Mouse (Mus musculus) stomach, embryonic 16.5 days (tissue): Measurements from ENCODE around the gene Ripor3. TPM values are rescaled to one million over a fixed set of nuclear protein-coding genes. Genes with fewer than 3 reads are reported as not detected.

ENCODE experiments used
- ATAC-seq: fragments of 200-750 bp; cut with Nextera tagmentation; 2 replicates; pipeline ENCODE4 v1.8.0; 2017; ENCODE audit warnings: moderate number of reproducible peaks, moderate TSS enrichment; ENCODE audit not compliant: insufficient read depth, low FRiP score
- H3K27ac ChIP-seq: fragments of 300-500 bp; sonication (generic); 2 replicates; pipeline ENCODE4 v1.5.1; 2014; ENCODE audit warnings: low read length
- H3K27me3 ChIP-seq: fragments of 300-500 bp; sonication (generic); 2 replicates; pipeline ENCODE4 v1.6.1; 2014; ENCODE audit warnings: low read length, control low read depth, mixed read lengths; ENCODE audit not compliant: control insufficient read depth, insufficient read depth
- H3K36me3 ChIP-seq: fragments of 300-500 bp; sonication (generic); 2 replicates; pipeline ENCODE4 v1.6.1; 2014; ENCODE audit warnings: low read length; ENCODE audit not compliant: control insufficient read depth, insufficient read depth
- H3K4me1 ChIP-seq: fragments of 300-500 bp; sonication (generic); 2 replicates; pipeline ENCODE4 v1.6.1; 2014; ENCODE audit warnings: low read length, control low read depth, mixed read lengths; ENCODE audit not compliant: control insufficient read depth, insufficient read depth
- H3K4me2 ChIP-seq: fragments of 300-500 bp; sonication (generic); 2 replicates; pipeline ENCODE4 v1.6.1; 2014; ENCODE audit warnings: low read depth, low read length, mixed read lengths
- H3K4me3 ChIP-seq: fragments of 300-500 bp; sonication (generic); replicated peaks from 2 replicates; pipeline ENCODE4 v1.5.1; 2014; ENCODE audit warnings: mild to moderate bottlenecking, low read length
- H3K9ac ChIP-seq: fragments of 300-500 bp; sonication (generic); 2 replicates; pipeline ENCODE4 v1.6.1; 2014; ENCODE audit warnings: low read length
- H3K9me3 ChIP-seq: fragments of 300-500 bp; sonication (generic); replicated peaks from 2 replicates; pipeline ENCODE4 v1.6.1; 2016; ENCODE audit warnings: low read length, control low read depth; ENCODE audit not compliant: control insufficient read depth
- WGBS: fragments of 180-500 bp; shearing (Covaris S2); extraction: QIAGEN DNeasy Blood & Tissue Kit; methylation state at CpG from one replicate; pipeline ENCODE4 v1.1.7; 2014; 5-methylcytosine and 5-hydroxymethylcytosine counted together
- polyA plus RNA-seq: library from polyadenylated mRNA; unstranded; fragments of >200 nt; fragmentation: Nextera tagmentation; extraction: Ambion mirVana; gene quantifications from 2 replicates; pipeline ENCODE4 v1.2.1, GENCODE M21; 2015

The Ripor3 gene
- polyA plus RNA-seq, 1 experiment from 2014 or later: 3.5 TPM

DNA sequence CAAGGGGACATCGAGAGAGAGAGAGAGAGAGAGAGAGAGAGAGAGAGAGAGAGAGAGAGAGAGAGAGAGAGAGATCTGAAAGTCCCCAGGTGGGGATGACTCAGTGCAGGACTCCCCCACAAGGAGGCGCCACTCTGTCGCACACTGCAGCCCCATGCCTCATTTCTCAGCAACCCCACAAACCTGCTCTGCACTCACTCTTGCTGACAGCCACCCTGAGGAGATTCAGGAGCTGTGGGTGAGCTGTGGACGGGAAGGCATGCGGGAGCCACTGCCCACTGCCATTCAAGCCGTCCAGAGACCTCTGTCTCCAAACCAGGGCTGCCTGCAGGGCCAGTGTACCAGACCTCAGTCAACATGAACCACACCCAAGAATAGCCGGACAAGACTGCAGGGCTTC is 23.7 kb downstream of the Ripor3 start:
- no peaks in the 10 kb centered on the region for H3K9me3 ChIP-seq
- H3K4me2 ChIP-seq: 0 out of 2 replicates have a peak overlapping the region, but pooled peaks have one; percentile 13
- ATAC-seq: no peak; the same call in 1 of the 2 replicates
- H3K9ac ChIP-seq: peak overlapping the region; percentile 52; the same call in 1 of the 2 replicates
- H3K27me3 ChIP-seq: no peaks in the 10 kb centered on the region
- peaks cover 35% of the 10 kb centered on the region for H3K4me1 ChIP-seq
- no peaks in the 10 kb centered on the region for H3K36me3 ChIP-seq
- H3K4me3 ChIP-seq: no peak overlapping the region
- 24% methylated on average over 7 of the region's 7 CpGs for WGBS
- H3K27ac ChIP-seq: no peak overlapping the region

DNA sequence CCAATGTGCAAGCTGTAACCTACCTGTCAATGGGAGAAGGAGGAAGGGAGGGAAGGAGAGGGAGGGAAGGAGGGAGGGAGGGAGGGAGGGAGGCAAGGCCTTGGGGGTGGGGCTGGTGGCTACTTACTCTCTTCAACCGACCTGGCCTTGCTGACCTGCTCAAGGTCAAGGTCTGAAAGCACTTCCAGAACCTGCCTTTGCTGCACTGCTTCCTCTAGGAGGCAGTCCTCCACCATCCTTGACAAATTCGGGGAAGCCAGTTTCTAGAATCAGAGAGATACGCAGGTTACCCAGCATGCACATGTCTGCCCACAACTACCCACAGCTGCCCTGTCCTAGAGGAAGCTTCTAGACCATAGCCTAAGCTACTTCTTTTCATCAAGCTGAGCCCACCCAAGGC is 25.5 kb downstream of the Ripor3 start:
- H3K4me3 ChIP-seq: no peak overlapping the region
- H3K27ac ChIP-seq: no peak overlapping the region
- WGBS: 44% methylated on average over 3 of the region's 3 CpGs
- no peak for ATAC-seq
- H3K36me3 ChIP-seq: no peaks in the 10 kb centered on the region
- H3K4me1 ChIP-seq: peaks cover 32% of the 10 kb centered on the region
- H3K27me3 ChIP-seq: no peaks in the 10 kb centered on the region
- no peak overlapping the region for H3K9ac ChIP-seq
- no peaks in the 10 kb centered on the region for H3K9me3 ChIP-seq
- H3K4me2 ChIP-seq: no peak overlapping the region

- Histone ChIP-seq H3K4me3 (no peak overlapping the region), H3K9ac (no peak overlapping the region), H3K27ac (no peak overlapping the region), H3K36me3 (no peaks in the 10 kb centered on the region), H3K27me3 (no peaks in the 10 kb centered on the region), H3K4me2 (no peak overlapping the region), H3K9me3 (no peaks in the 10 kb centered on the region), H3K4me1 (peaks cover 26% of the 10 kb centered on the region)
- 81% methylated on average over 5 of the region's 5 CpGs for WGBS
- no peak for ATAC-seq
Observed at GRCm38 (mm10) chr2:167984371-167984770, 26.0 kb downstream of the Ripor3 start.

DNA sequence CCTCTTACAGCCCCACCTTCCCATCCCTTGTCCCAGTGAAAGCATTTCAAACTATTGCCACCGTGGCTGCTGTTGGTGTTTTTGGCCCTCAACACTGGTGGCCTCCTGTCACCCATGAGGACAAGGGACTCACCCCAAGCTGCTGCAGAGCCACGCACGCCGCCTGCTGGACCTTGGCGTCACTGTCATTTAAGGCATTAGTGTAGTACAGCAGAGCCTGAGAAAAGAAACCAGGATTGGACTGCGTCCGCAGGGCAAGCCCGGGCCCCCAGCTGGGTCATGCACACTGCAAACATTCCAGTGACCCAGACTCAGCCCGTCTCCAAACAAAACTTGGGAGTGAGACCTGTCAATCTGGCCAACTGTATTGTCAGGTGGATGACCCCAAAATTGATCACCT is 27.8 kb downstream of the Ripor3 start:
- Histone ChIP-seq H3K9ac (no peak overlapping the region), H3K4me2 (no peak overlapping the region), H3K4me3 (no peak overlapping the region), H3K4me1 (peaks cover 24% of the 10 kb centered on the region), H3K9me3 (no peaks in the 10 kb centered on the region), H3K27me3 (no peaks in the 10 kb centered on the region), H3K36me3 (no peaks in the 10 kb centered on the region), H3K27ac (no peak overlapping the region)
- 51% methylated on average over 9 of the region's 9 CpGs for WGBS
- no peak for ATAC-seq

DNA sequence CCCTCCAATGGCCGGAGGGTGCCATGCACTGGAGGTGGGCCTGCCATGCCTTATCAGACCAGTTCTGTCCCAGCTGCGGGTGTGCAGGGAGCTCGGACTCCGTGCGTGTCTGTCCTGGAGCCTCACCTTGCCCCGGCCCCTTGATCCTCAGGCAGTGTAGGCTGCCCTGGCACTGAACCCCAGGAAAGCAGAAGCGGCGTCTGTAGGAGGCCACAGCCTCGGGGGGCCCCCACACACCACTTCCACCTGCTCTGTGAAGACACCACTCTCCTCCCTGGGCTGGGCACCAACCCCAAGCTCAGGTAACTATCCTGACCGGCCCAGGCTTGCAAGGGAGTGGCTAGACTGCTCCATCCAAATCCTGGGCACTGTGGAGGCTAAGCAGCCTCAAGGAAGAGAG is 30.0 kb downstream of the Ripor3 start:
- no peak for ATAC-seq
- peaks cover 14% of the 10 kb centered on the region for H3K4me1 ChIP-seq
- no peak overlapping the region for H3K4me3 ChIP-seq
- no peak overlapping the region for H3K4me2 ChIP-seq
- H3K36me3 ChIP-seq: peaks cover 12% of the 10 kb centered on the region; the same call in 1 of the 2 replicates
- no peaks in the 10 kb centered on the region for H3K9me3 ChIP-seq
- WGBS: 68% methylated on average over 10 of the region's 10 CpGs
- no peak overlapping the region for H3K27ac ChIP-seq
- no peaks in the 10 kb centered on the region for H3K27me3 ChIP-seq
- H3K9ac ChIP-seq: no peak overlapping the region

GRCm38 (mm10) chr2:167978271-167978670 is 32.1 kb downstream of the Ripor3 start:
- H3K4me2 ChIP-seq: no peak overlapping the region
- no peak overlapping the region for H3K9ac ChIP-seq
- ATAC-seq: no peak
- no peaks in the 10 kb centered on the region for H3K9me3 ChIP-seq
- H3K36me3 ChIP-seq: peaks cover 20% of the 10 kb centered on the region
- H3K4me1 ChIP-seq: peaks cover 14% of the 10 kb centered on the region
- H3K27me3 ChIP-seq: no peaks in the 10 kb centered on the region
- H3K27ac ChIP-seq: no peak overlapping the region
- no peak overlapping the region for H3K4me3 ChIP-seq
- 85% methylated on average over 10 of the region's 10 CpGs for WGBS

- 89% methylated on average over 12 of the region's 12 CpGs for WGBS
- no peaks in the 10 kb centered on the region for H3K9me3 ChIP-seq
- no peak overlapping the region for H3K4me2 ChIP-seq
- H3K27me3 ChIP-seq: no peaks in the 10 kb centered on the region
- H3K4me1 ChIP-seq: peaks cover 17% of the 10 kb centered on the region
- peaks cover 28% of the 10 kb centered on the region for H3K36me3 ChIP-seq
- ATAC-seq: no peak
- no peak overlapping the region for H3K9ac ChIP-seq
- H3K27ac ChIP-seq: no peak overlapping the region
- H3K4me3 ChIP-seq: no peak overlapping the region
Observed at GRCm38 (mm10) chr2:167975746-167976145, 34.7 kb downstream of the Ripor3 start.

DNA sequence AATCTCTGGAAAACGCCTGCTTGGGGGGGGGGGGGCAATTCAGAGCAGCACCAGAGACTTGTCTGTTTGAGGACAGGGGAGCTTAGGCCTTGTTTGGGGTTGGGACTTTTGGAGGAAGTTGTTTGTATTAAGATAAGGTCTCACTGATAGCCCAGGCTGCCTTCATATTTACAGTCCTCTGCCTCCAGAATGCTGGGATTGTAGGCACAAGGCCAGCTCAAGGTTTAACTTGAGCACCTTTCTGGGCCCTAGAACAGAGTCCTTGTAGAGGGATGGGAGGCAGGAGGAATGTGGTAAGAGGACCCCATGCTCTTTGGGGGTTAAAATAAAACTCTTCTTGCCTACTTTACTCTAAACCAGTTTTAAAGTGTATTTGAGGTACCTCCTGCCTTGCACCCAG is 37.6 kb downstream of the Ripor3 start:
- no peak overlapping the region for H3K4me3 ChIP-seq
- H3K4me1 ChIP-seq: peaks cover 4% of the 10 kb centered on the region
- peak overlapping the region; percentile 31; the same call in 1 of the 2 replicates for H3K27ac ChIP-seq
- WGBS: 16% methylated on average over 1 of the region's 1 CpGs
- H3K36me3 ChIP-seq: peaks cover 28% of the 10 kb centered on the region
- peak; percentile 29; the same call in 1 of the 2 replicates for ATAC-seq
- H3K9ac ChIP-seq: no peak overlapping the region
- no peaks in the 10 kb centered on the region for H3K27me3 ChIP-seq
- no peaks in the 10 kb centered on the region for H3K9me3 ChIP-seq
- no peak overlapping the region for H3K4me2 ChIP-seq

DNA sequence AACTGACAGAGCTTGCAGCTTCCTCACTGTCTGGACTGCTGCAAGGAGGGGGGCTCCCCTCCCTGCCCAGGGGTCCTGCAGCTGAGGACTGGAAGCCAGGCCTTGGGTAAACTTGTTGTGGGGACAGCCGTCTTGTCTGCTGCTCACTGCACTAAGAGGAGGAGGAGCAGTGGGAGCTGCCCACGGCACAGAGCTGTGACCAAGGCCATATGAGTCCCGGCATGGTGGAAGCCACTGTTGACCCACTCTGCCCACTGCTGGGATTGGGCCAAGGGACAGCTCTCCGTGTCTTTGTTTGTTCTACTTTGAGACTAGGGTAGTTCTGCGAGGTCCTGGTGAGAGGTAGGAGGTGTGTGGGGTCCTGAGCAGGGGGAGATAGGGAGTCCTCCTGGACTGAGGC is 38.3 kb downstream of the Ripor3 start:
- peaks cover 28% of the 10 kb centered on the region for H3K36me3 ChIP-seq
- H3K9ac ChIP-seq: no peak overlapping the region
- no peaks in the 10 kb centered on the region for H3K9me3 ChIP-seq
- peaks cover 3% of the 10 kb centered on the region; the same call in 1 of the 2 replicates for H3K4me1 ChIP-seq
- no peak overlapping the region for H3K4me3 ChIP-seq
- no peak overlapping the region for H3K4me2 ChIP-seq
- WGBS: 58% methylated on average over 5 of the region's 5 CpGs
- H3K27ac ChIP-seq: peak overlapping the region; percentile 31; the same call in 1 of the 2 replicates
- peak; percentile 14; the same call in 1 of the 2 replicates for ATAC-seq
- H3K27me3 ChIP-seq: no peaks in the 10 kb centered on the region
